Mouse (Mus musculus) CH12.LX (cell line): ENCODE data around the gene Polr2a.

Source experiments
- CHD2 ChIP-seq: IDR thresholded peaks from 2 replicates; pipeline ENCODE4 v1.6.1; 2011; ENCODE audit warnings: low read length, improper control_type of control experiment
- CTCF ChIP-seq, 2 experiments: IDR thresholded peaks in 1 of 2; conservative IDR thresholded peaks in 1 of 2; 2 replicates each; pipeline ENCODE4 v1.5.1; 2011 to 2012; ENCODE audit warnings: low read depth in 2 of 2, low read length in 2 of 2, improper control_type of control experiment in 1 of 2, inconsistent platforms in 1 of 2, mild to moderate bottlenecking in 1 of 2, moderate library complexity in 1 of 2
- ELF1 ChIP-seq: IDR thresholded peaks from 2 replicates; pipeline ENCODE4 v1.6.1; 2014; ENCODE audit warnings: low read depth, mild to moderate bottlenecking, inconsistent platforms, low read length, improper control_type of control experiment
- EP300 ChIP-seq: IDR thresholded peaks from 2 replicates; pipeline ENCODE4 v1.6.1; 2011; ENCODE audit warnings: low read length, improper control_type of control experiment
- MYC ChIP-seq: IDR thresholded peaks from 2 replicates; pipeline ENCODE4 v1.6.1; 2011; ENCODE audit warnings: low read depth, mild to moderate bottlenecking, improper control_type of control experiment, low read length
- NELFE ChIP-seq: IDR thresholded peaks from 2 replicates; pipeline ENCODE4 v1.6.1; 2011; ENCODE audit warnings: low read depth, low read length, improper control_type of control experiment
- POLR2AphosphoS2 ChIP-seq: IDR thresholded peaks from 2 replicates; pipeline ENCODE4 v1.6.1; 2011; ENCODE audit warnings: low read depth, low read length, improper control_type of control experiment
- TCF12 ChIP-seq: IDR thresholded peaks from 2 replicates; pipeline ENCODE4 v1.6.1; 2014; ENCODE audit warnings: low read depth, mild to moderate bottlenecking, inconsistent platforms, low read length, improper control_type of control experiment
- ZNF384 ChIP-seq: IDR thresholded peaks from 2 replicates; pipeline ENCODE4 v1.6.1; 2012; ENCODE audit warnings: low read depth, low read length, improper control_type of control experiment, inconsistent platforms

- TF ChIP-seq CTCF (conservative IDR thresholded peaks at IDR 0.05 in 1 of 2, IDR thresholded peaks at IDR 0.05 in 1 of 2; ENCODE audit: low read depth in 2 of 2, low read length in 2 of 2), result no peak
- no peak for TF ChIP-seq MYC
- TF ChIP-seq ZNF384, result no peak
- TF ChIP-seq TCF12, result no peak
- TF ChIP-seq EP300, result no peak
- TF ChIP-seq POLR2AphosphoS2, result no peak
- TF ChIP-seq ELF1, result no peak
- no peak for TF ChIP-seq NELFE
- no peak for TF ChIP-seq CHD2
These were observed 35.0 kb upstream of the Polr2a start for GRCm38 (mm10) chr11:69793429-69793828.
